Mouse (Mus musculus): ENCODE results near the gene Zfp455. TPM values are rescaled to one million over a fixed set of nuclear protein-coding genes. Genes with fewer than 3 reads are reported as not detected.
A peak's percentile ranks its signal among the peaks of the same experiment; 100 is the strongest.
"Not testable (repeated sequence)": the region's sequence is repeated elsewhere in the genome, so short reads cannot be mapped to it uniquely, and the experiment has no call there.

Gene Zfp455
- 1.5 and 3.1 TPM in 2 replicates for polyA plus RNA-seq (2014; fragmentation: Nextera tagmentation; extraction: Ambion mirVana)

- Histone ChIP-seq H3K4me1 (ENCODE audit: control insufficient read depth, insufficient read depth, low read length) (no peaks in the 10 kb centered on the region), H3K27me3 (ENCODE audit: control insufficient read depth, insufficient read depth, low read length) (no peaks in the 10 kb centered on the region), H3K9ac (replicated peaks; ENCODE audit: low read length) (peak within 1 kb of the TSS; percentile 68), H3K27ac (replicated peaks; ENCODE audit: low read depth, low read length) (no peak within 1 kb of the TSS), H3K9me3 (ENCODE audit: control insufficient read depth, low read length) (no peaks in the 10 kb centered on the region), H3K4me3 (replicated peaks; ENCODE audit: low read depth, low read length) (peak within 1 kb of the TSS; percentile 65), H3K36me3 (ENCODE audit: control insufficient read depth, insufficient read depth, low read length) (no peaks in the 10 kb centered on the region), H3K4me2 (ENCODE audit: low read length) (peak within 1 kb of the TSS; percentile 68)
- DNase-seq (peak; percentile 89), ATAC-seq (ENCODE audit: low FRiP score, low TSS enrichment) (peak; percentile 90)
- WGBS: 3% methylated on average over 13 of the region's 13 CpGs
Measured at GRCm38 (mm10) chr13:67194340-67194894, at the start of gene Zfp455. Gene Zfp455, plus strand, starts transcription at chr13:67194506.

- H3K4me1 ChIP-seq (ENCODE audit: control insufficient read depth, insufficient read depth, low read length); DNase-seq; H3K27ac ChIP-seq (replicated peaks; ENCODE audit: low read depth, low read length); H3K9ac ChIP-seq (replicated peaks; ENCODE audit: low read length); H3K9me3 ChIP-seq (ENCODE audit: control insufficient read depth, low read length); H3K4me2 ChIP-seq (ENCODE audit: low read length); ATAC-seq (ENCODE audit: low FRiP score, low TSS enrichment); H3K4me3 ChIP-seq (replicated peaks; ENCODE audit: low read depth, low read length); H3K27me3 ChIP-seq (ENCODE audit: control insufficient read depth, insufficient read depth, low read length); H3K36me3 ChIP-seq (ENCODE audit: control insufficient read depth, insufficient read depth, low read length): not testable (repeated sequence)
- WGBS: 66% methylated on average over 4 of the region's 4 CpGs
Measured at GRCm38 (mm10) chr13:67166122-67166521, 28.2 kb upstream of the Zfp455 start.

- ATAC-seq (ENCODE audit: low FRiP score, low TSS enrichment) (peak; percentile 95), DNase-seq (peak; percentile 79)
- H3K4me1 ChIP-seq (ENCODE audit: control insufficient read depth, insufficient read depth, low read length); H3K9me3 ChIP-seq (ENCODE audit: control insufficient read depth, low read length); H3K27me3 ChIP-seq (ENCODE audit: control insufficient read depth, insufficient read depth, low read length): not testable (repeated sequence)
- peak within 1 kb of the TSS; percentile 49 for H3K4me3 ChIP-seq (replicated peaks; ENCODE audit: low read depth, low read length)
- peak within 1 kb of the TSS; percentile 60 for H3K9ac ChIP-seq (replicated peaks; ENCODE audit: low read length)
- H3K36me3 ChIP-seq (ENCODE audit: control insufficient read depth, insufficient read depth, low read length): peaks cover 11% of the 10 kb centered on the region
- H3K27ac ChIP-seq (replicated peaks; ENCODE audit: low read depth, low read length): peak within 1 kb of the TSS; percentile 49; the same call in 1 of the 2 replicates
- WGBS: under 1% methylated on average over 16 of the region's 17 CpGs
- peak within 1 kb of the TSS; percentile 58 for H3K4me2 ChIP-seq (ENCODE audit: low read length)
Measured at GRCm38 (mm10) chr13:67172991-67173722, 21.1 kb upstream of the Zfp455 start, which contains the start of gene Rsl1. Gene Rsl1, plus strand, starts transcription at chr13:67173182.

GRCm38 (mm10) chr13:67173723-67174055 lies 20.6 kb upstream of the Zfp455 start:
- H3K4me2 ChIP-seq (ENCODE audit: low read length): peak overlapping the region; percentile 58
- DNase-seq (peak; percentile 9), ATAC-seq (ENCODE audit: low FRiP score, low TSS enrichment) (no peak)
- H3K27ac ChIP-seq (replicated peaks; ENCODE audit: low read depth, low read length): no peak overlapping the region
- 0 out of 2 replicates have a peak, but pooled peaks cover 3% of the 10 kb centered on the region for H3K4me1 ChIP-seq (ENCODE audit: control insufficient read depth, insufficient read depth, low read length)
- peaks cover 11% of the 10 kb centered on the region for H3K36me3 ChIP-seq (ENCODE audit: control insufficient read depth, insufficient read depth, low read length)
- no peaks in the 10 kb centered on the region for H3K9me3 ChIP-seq (ENCODE audit: control insufficient read depth, low read length)
- 33% methylated on average over 5 of the region's 5 CpGs for WGBS
- peak overlapping the region; percentile 49 for H3K4me3 ChIP-seq (replicated peaks; ENCODE audit: low read depth, low read length)
- peak overlapping the region; percentile 60 for H3K9ac ChIP-seq (replicated peaks; ENCODE audit: low read length)
- H3K27me3 ChIP-seq (ENCODE audit: control insufficient read depth, insufficient read depth, low read length): no peaks in the 10 kb centered on the region

- no peak overlapping the region for H3K27ac ChIP-seq (replicated peaks; ENCODE audit: low read depth, low read length)
- no peaks in the 10 kb centered on the region for H3K36me3 ChIP-seq (ENCODE audit: control insufficient read depth, insufficient read depth, low read length)
- ATAC-seq (ENCODE audit: low FRiP score, low TSS enrichment) (no peak), DNase-seq (no peak)
- H3K4me2 ChIP-seq (ENCODE audit: low read length): no peak overlapping the region
- H3K4me1 ChIP-seq (ENCODE audit: control insufficient read depth, insufficient read depth, low read length): no peaks in the 10 kb centered on the region
- 85% methylated on average over 3 of the region's 3 CpGs for WGBS
- no peak overlapping the region for H3K9ac ChIP-seq (replicated peaks; ENCODE audit: low read length)
- H3K9me3 ChIP-seq (ENCODE audit: control insufficient read depth, low read length): no peaks in the 10 kb centered on the region
- H3K27me3 ChIP-seq (ENCODE audit: control insufficient read depth, insufficient read depth, low read length): no peaks in the 10 kb centered on the region
- no peak overlapping the region for H3K4me3 ChIP-seq (replicated peaks; ENCODE audit: low read depth, low read length)
Measured at GRCm38 (mm10) chr13:67201656-67202055, 7.3 kb downstream of the Zfp455 start.

- no peak for ATAC-seq (ENCODE audit: low FRiP score, low TSS enrichment)
- no peak for DNase-seq
- no peaks in the 10 kb centered on the region for H3K4me1 ChIP-seq (ENCODE audit: control insufficient read depth, insufficient read depth, low read length)
- no peak overlapping the region for H3K9ac ChIP-seq (replicated peaks; ENCODE audit: low read length)
- WGBS: 71% methylated on average over 4 of the region's 4 CpGs
- no peaks in the 10 kb centered on the region for H3K27me3 ChIP-seq (ENCODE audit: control insufficient read depth, insufficient read depth, low read length)
- no peak overlapping the region for H3K4me2 ChIP-seq (ENCODE audit: low read length)
- no peak overlapping the region for H3K27ac ChIP-seq (replicated peaks; ENCODE audit: low read depth, low read length)
- no peak overlapping the region for H3K4me3 ChIP-seq (replicated peaks; ENCODE audit: low read depth, low read length)
- H3K9me3 ChIP-seq (ENCODE audit: control insufficient read depth, low read length): no peaks in the 10 kb centered on the region
- no peaks in the 10 kb centered on the region for H3K36me3 ChIP-seq (ENCODE audit: control insufficient read depth, insufficient read depth, low read length)
Measured at GRCm38 (mm10) chr13:67214015-67214607, 19.8 kb downstream of the Zfp455 start.

Other genes with a start within 250 kb of the Zfp455 start
- 9.3 and 10.2 TPM in 2 replicates for gene Zfp712, start 133.3 kb upstream of the Zfp455 start, polyA plus RNA-seq (2014; fragmentation: Nextera tagmentation; extraction: Ambion mirVana)
- gene Zfp708, start 96.5 kb upstream of the Zfp455 start, polyA plus RNA-seq (2014; fragmentation: Nextera tagmentation; extraction: Ambion mirVana): 12.4 and 12.6 TPM in 2 replicates
- gene Gm28557, start 85.9 kb upstream of the Zfp455 start, polyA plus RNA-seq (2014; fragmentation: Nextera tagmentation; extraction: Ambion mirVana): 1.0 and 2.0 TPM in 2 replicates
- not detected in 2 replicates for gene Rslcan18, start 78.2 kb upstream of the Zfp455 start, polyA plus RNA-seq (2014; fragmentation: Nextera tagmentation; extraction: Ambion mirVana)
- 5.5 and 5.8 TPM in 2 replicates for gene Zfp759, start 72.8 kb upstream of the Zfp455 start, polyA plus RNA-seq (2014; fragmentation: Nextera tagmentation; extraction: Ambion mirVana)
- gene Rsl1, start 21.3 kb upstream of the Zfp455 start, polyA plus RNA-seq (2014; fragmentation: Nextera tagmentation; extraction: Ambion mirVana): 5.4 and 6.2 TPM in 2 replicates
- gene Zfp458, start 84.0 kb downstream of the Zfp455 start, polyA plus RNA-seq (2014; fragmentation: Nextera tagmentation; extraction: Ambion mirVana): 7.0 and 8.3 TPM in 2 replicates
- 0.76 and 0.92 TPM in 2 replicates for gene Zfp457, start 112.0 kb downstream of the Zfp455 start, polyA plus RNA-seq (2014; fragmentation: Nextera tagmentation; extraction: Ambion mirVana)
- gene Zfp595, start 138.1 kb downstream of the Zfp455 start, polyA plus RNA-seq (2014; fragmentation: Nextera tagmentation; extraction: Ambion mirVana): 2.1 TPM in 2 replicates
- not detected in 2 replicates for gene Gm28044, start 166.0 kb downstream of the Zfp455 start, polyA plus RNA-seq (2014; fragmentation: Nextera tagmentation; extraction: Ambion mirVana)
- gene Zfp953, start 166.1 kb downstream of the Zfp455 start, polyA plus RNA-seq (2014; fragmentation: Nextera tagmentation; extraction: Ambion mirVana): 0.65 and 0.82 TPM in 2 replicates
- 0.38 TPM in 1 of 2 replicates, not detected in the other for gene Gm28041, start 181.2 kb downstream of the Zfp455 start, polyA plus RNA-seq (2014; fragmentation: Nextera tagmentation; extraction: Ambion mirVana)
- 0.78 and 0.93 TPM in 2 replicates for gene Zfp456, start 181.3 kb downstream of the Zfp455 start, polyA plus RNA-seq (2014; fragmentation: Nextera tagmentation; extraction: Ambion mirVana)
- 2.7 and 3.6 TPM in 2 replicates for gene Zfp429, start 205.3 kb downstream of the Zfp455 start, polyA plus RNA-seq (2014; fragmentation: Nextera tagmentation; extraction: Ambion mirVana)
- gene Zfp459, start 226.9 kb downstream of the Zfp455 start, polyA plus RNA-seq (2014; fragmentation: Nextera tagmentation; extraction: Ambion mirVana): 0.72 TPM in 2 replicates